Mouse (Mus musculus) A20 (cell line): Measurements from ENCODE around the gene Tbrg1.

Source experiments
- DNase-seq: peaks from one replicate; pipeline ENCODE4 v3.0.0-alpha.2; 2011; ENCODE audit warnings: low read depth, low spot score

Gene Tbrg1

DNA sequence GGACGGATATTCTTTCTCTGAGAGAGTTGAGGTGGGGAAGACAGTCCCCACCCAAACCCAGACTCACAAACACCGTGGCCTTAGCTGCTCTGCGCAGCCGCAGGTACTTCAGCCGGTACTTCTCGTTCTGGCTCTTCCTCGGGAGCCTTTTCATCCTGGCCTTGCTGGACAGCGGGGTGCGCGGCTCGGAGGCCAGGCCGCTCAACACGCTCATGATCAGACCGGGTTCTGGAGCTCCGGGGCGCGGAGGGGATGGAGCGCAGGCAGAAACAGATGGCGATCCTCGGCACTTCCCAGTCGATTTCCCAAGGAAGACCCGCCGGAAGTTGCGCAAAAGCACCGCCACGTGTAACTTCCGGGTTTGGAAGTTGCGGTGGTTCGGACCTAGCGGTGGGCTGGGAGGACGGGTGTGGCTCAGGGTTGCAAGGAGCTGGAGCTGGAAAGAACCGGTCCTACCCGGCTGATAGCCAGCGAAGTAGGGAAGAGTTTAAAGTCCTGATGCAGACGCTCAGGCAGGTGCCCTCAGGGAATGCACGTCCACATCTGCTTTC is at the start of gene Tbrg1:
Tbrg1 (minus strand) TSS at position 382 of the 551 bp plus-strand sequence.
- DNase-seq: peak; percentile 85

DNA sequence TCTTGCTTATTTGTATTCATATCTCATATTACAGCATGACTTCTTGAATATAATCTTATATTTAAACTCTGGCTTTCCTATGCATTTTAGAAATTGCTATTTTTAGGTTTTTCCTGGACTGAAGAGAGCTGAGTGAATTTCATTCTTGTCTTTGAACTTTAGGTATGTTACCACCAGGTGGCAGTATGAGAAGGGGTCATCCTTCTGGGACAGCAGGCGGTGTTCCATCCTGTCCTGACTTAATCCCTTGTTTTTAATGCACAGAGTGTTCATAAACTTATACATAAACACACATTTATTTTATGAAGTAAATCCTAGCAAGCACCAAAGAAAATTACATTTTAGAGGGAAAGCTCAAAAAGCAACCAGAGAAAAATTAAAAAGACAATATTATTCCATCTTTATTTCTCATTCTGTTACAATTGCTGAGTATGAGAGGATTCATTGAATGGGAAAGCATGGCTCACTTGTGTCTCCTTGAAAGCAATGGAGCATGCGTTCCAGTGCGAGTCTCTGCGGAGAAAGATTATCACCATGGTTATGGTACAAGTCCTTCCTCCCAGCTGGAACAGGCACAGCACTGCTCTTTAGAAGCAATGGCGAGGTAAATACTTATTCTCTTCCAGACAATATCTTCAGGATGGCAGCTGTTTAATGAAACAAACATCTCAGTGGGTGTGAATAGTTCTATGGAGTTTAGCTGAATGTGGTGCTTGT is 33.0 kb upstream of the Tbrg1 start:
- peak; percentile 17 for DNase-seq

DNA sequence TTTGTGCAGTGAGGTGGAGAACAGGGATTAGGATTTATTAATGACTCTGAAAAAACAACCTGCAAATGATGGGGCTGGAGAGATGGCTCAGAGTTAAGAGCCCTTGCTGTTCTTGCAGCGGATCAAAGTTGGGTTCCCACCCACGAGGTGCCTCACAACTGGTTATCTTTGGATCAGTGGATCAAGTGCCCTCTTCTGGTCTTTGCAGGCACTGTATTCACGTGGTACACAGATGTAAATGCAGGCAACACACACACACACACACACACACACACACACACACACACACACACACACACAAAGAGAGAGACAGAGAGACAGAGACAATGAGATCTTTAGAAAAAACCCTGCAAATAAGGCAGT is 30.8 kb upstream of the Tbrg1 start:
- peak; percentile 20 for DNase-seq

DNA sequence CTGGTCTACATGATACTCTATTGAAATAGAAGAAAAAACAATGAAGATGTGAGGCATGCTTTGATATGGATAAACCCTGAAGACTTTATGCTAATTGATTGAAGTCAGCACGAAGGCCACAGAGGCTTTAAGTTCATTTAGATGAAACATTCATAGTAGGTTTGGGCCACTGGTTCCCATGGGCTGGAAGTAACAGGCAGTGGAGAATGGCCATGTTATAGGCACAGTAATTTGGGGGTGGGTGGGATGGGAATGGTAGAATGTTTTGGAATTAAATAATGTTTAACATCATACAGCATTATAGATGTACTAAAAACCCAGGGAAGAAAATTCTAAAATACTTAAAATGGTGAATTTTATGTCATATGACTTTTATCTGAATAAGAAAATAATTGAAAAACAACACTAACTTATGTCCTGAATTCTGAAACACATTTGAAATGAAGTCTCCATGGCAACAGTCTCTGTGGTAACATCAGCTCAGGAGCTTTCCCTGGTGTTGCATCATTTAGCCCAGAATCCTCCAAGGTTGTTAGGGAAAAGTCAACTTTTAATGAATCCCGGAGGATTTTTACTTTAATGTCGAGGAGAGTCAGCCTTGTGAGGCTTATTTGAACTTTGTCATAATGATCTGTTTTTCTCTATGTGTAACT is 30.3 kb upstream of the Tbrg1 start:
- no peak for DNase-seq

DNA sequence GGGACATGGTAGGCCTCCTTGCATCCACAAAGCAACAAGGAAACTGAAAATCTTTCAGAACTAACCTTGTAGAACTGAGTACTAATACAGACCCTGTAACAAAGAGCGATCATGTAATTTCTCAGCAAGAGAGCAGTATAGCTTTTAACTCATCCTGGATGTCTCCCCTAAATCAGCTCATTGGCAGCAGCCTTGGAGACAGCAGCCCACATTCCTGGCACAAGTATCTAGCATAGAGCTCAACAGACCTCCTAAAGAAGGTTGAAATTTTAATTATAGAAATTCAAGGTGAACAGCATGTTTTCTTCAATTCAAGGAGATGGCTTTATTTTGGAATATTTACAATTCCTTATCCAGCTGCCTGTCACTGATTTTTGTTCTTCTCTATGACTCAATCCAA is 24.0 kb upstream of the Tbrg1 start:
- no peak for DNase-seq

DNA sequence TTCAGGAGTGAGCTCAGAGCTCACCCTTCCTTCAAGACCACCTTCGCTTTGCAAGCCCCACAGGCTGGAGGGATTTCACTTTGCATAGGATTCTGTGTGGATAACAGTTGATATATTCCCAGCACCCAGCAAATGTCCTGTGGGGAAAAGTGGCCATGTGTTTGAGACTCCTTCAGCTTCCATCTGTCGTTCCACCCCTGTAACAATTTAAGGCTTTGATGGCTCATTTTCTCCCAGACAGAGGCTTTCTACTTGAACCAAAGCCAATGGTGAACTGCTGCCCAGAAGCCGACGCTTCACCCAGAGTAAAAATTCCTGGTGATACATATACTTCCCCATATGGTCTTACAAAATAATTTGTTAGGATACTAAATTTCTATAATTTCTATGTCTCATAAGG is 18.2 kb upstream of the Tbrg1 start:
- DNase-seq: no peak

DNA sequence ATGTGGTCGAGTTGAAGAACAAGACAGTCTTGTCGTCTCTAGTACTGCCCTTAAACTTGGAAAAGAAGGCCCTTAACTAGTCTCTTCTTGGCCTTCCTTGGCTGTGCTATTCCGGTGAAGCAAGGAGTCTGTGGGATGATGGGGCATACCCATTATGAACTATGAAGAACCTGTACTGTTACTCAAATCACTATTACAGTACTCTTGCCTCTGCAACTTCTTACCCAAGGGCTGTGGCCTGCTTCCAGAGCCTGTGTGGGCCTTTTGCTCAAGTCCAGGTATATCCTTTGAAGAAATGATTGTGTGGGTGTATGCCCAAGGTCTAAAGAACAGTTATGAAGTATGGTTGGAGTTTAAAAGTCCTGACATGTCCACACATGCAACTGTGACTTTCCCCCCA is 13.1 kb upstream of the Tbrg1 start:
- no peak for DNase-seq

DNA sequence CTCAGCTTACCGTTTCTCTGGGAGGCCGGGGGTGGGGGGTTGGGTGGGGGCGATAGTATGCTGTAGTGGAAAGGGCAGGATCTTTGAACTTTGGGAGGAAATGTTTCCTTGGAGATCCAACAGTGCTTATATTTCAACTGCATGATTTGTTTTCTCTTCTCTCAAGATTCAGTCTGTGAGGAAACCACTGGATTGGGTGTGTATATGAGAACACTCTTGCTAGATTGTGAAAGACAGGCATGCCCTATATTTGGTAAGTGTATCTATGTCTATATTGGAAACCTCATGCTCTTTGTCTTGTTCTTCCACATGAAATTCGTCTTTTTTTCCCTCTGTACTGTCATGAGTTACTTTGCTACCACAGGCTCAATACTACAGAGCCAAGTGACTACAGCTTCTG is 12.6 kb upstream of the Tbrg1 start:
- no peak for DNase-seq

DNA sequence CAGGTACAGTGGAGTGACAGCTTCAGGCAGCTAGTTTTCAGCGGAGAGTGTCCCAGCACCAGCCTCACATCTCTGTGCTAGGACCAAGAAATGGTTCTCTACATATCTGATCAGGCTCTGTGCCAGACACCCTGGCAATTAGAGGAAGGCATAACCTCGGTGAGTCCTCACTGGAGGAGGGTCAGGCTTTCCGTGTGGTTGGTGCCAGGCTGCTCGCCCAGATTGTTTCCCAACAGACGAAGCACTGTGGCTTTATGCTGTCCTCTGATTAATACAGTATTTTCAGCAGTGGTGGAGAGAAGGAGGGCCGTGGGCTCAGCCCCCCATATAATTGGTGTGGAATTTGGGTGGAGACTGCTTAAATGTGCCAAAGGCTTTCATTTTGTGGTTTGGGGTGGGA is 12.0 kb upstream of the Tbrg1 start, which contains the start of gene Panx3:
Panx3 (minus strand) TSS at position 121 of the 400 bp plus-strand sequence.
- no peak for DNase-seq

DNA sequence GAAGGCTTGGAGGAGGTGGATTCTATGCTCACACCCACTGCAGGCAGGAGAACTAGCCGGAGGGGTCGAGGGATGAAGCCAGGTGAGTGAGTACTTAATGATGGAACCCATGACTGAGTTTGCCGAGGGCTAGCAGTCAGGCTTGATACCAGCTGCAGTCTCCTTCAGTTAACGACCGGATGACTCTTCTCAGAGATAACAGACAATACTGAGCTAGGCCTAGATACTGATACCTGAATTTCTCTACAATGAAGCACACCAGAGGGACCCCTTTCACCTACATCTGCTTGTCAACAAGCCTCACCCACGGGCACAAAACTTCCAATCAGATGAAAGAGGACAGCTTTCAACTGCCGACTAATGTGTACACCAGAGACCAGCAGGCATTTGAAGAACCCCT is 8.9 kb upstream of the Tbrg1 start:
- no peak for DNase-seq

DNA sequence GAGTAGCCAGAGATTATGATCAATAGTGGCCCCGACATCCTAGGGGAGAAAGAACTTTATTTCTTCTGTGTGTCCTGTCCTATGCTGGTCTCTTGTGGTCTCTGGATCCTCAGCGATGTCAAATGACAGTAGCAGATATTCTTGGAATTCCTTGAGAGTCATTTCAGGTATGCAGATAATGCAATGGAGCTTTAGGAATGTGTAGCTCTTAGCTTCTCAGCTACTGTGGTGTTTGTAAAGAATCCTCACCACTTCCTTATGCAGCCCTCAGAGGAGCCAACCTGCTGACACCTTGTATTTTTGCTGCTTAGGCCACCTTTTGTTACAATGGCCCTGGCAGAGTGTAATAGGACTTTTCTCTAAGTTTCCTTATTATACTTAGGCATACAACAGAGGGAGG is 7.5 kb upstream of the Tbrg1 start:
- DNase-seq: no peak

DNA sequence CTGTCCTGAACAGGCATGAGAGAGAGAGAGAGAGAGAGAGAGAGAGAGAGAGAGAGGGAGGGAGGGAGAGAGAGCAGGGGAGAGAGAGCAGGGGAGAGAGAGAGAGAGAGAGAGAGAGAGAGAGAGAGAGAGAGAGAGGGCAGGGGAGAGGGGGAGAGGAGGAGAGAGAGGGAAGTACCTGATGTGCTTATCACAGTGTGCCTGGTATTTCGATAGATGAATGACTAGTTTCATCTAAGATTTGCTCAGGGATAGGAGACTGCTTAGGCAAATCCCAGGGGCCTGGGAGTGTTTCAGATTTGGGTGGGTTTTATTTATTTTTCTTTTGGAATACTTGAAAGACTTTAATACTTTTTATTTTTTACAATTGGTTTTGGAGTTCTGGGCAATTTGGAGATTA is 6.1 kb upstream of the Tbrg1 start:
- DNase-seq: no peak

DNA sequence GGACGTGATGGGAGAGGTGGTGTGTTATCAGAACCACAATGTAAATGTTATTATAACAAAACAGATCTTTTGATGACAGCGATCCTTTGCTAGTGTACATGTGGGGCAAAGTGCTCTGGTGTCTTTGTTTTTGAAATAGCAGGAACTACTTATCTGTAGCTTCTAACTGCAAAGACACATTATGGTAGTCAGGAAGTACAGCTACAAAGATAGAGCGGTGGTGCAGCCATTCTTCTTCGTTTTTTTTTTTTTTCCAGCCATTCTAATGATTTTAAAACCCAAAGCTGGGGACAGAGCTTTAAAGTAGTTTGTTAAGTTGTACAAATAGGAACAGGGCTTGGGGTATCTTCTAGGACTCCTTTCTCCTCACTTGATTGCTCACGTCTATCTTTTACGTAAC is 2.3 kb upstream of the Tbrg1 start:
- no peak for DNase-seq

DNA sequence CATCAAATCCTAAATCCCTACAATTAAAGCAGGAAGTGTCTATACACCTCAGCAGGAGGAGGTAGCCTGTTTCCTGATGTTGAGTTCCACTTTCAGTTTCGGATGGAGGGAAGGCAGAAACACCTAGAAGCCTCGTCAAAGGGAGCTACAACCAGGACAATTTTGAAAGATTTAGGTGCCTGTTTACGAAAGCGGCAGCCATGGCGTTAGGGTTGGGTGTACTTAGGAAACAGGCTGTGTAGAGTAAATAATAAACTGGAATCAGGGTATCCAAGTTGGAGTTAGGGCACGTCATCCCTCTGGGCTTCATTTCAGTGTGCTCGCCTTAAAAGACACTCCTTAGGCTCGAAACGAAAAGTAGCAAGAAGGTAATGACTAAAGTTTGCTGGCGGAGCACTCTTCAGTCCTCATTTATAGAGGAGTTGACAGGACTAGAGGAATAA is 652 bp downstream of the Tbrg1 start:
- DNase-seq: peak; percentile 79

DNA sequence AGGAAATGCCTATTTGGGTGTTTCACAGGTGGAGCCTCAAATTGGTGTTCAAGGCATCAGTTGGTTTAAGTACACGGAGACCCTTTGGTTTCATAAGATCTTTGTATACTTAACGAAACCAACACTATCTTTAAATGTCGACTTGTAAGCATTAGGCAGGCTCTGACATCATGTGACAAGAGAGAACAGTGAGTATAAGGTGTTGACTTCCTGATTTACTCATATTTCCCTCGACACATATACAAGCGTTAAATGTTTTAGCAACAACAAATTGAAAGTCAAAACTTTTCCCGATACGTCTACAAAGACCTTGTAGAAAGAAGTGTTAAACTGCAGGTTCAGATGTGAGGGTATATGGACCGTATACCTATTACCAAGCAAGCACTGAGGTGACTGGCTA is 1.2 kb downstream of the Tbrg1 start:
- peak; percentile 70 for DNase-seq

DNA sequence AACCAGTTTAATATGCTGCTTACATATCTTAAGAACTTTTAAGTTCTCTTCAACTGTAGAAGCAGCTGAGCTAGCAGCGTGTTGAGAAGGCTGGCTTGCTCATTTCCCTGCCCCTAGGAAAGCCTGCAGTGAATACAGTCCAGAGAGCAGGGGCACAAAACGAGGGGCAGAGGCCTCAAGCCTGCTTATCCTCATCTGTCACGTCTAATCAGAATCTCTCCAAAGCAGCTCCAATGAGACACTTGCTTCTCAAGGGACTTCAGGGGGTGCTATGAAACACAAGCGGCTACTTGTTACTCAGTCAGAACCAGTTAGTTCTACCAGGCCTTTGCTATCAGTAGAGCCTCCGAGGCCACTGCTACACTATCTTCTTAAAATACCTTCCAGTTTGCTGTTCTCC is 3.3 kb downstream of the Tbrg1 start:
- DNase-seq: no peak

DNA sequence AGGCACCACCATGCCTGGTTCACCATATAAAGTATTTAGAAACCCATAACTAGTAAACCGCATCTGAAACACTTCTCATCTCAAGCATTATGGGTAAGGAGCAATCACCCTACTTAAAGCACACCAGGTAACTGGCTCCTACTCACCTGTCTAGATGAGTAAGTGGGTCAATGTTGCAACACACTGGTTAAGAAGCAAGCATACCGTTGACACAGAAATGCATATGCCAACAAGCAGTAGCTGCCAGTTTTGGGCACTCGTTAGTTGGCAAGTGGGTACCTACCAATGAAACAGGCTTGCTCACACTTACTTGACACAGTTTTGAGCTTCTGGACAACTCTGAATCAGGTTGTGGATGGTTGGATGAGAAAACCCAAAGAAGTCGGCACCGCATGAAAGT is 6.5 kb downstream of the Tbrg1 start:
- DNase-seq: no peak

DNA sequence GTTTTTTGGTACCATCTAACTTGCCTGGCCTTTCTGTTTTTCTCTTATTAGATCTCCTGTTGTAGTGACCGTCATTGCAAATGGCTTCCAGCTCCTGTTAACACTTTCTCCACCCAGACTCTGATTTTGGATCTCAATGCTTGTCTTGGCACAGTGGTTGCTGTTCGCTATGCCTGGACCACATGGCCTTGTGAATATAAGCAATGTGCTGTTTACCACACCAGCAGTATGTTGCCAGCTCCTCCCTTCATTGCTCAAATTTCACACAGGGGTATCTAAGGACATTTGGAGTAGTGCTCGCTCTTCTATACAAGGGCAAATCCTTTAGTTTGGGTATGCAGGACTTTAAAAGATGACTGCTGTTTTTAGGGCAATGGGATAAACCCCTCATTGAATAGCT is 10.9 kb downstream of the Tbrg1 start:
- DNase-seq: no peak

DNA sequence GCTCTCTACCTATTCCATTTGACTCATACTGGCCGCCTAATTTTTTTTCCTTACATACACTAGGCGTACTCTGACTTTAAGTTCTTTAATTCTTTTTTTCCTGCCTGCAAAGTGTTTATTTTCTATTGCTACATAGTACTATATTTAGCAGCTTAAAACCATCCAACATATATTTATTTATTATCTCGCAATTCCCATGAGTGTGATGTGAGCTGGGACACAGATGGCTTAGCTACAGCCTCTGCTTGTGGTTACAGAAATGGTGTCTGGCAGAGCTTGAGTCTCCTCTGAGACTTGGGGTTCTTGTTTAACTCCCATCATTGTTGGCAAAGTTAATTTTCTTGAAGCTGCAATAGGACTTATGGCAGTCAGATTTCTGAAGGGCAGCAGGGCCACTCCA is 18.4 kb downstream of the Tbrg1 start:
- DNase-seq: no peak

DNA sequence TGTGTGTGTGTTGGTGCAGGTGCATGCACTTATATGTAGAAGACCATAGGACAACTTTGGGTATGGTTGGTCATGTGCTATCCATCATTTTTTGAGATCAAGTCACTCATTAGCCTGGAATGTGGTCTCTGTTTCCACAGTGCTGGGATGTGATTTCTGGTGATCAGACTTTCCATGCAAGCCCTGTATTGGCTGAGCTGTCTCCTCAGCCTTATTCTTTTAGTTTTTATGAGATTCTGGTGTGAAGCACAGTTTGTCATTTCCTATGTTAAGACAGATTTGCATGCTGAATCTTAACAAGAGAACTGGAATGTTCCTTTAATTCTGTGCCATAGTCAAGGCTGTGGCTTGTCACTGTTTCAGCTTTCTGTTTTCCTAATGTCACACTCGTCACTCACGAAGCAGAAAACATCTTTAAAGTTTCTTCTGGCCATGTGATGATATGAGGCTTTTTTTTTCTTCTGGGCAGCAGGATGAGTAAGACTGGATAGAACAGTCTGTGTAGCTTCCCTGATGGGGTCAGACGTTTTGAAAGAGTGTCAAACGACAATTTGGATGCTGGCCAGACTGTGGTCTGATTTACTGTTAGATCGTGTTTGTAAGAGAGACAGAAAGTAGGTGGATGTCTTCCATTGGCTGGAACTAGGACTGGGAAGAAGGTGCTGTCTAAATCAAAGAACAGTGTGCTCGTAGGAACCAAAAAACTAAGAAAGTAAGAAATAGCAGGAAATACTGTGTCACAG is 20.1 kb downstream of the Tbrg1 start:
- no peak for DNase-seq

DNA sequence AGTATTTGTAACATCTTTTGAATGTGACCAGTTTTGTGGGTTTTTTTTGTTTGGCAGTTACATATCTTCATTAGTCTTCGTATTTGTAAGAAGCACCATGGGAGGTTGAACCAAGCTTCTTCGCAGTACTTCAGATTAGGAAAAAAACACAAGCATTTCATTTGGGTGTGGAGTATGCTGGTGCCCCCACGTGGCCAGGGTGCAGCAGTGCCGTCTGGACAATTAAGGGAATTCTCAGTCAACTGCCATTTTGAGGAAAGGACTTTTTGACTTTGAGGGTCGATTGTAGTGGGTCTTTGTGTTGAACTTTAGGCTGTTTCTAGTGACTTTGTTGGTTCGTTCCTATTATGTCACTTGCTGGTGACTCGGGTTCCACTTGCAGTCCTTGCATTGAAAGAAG is 20.8 kb downstream of the Tbrg1 start:
- peak; percentile 56 for DNase-seq

DNA sequence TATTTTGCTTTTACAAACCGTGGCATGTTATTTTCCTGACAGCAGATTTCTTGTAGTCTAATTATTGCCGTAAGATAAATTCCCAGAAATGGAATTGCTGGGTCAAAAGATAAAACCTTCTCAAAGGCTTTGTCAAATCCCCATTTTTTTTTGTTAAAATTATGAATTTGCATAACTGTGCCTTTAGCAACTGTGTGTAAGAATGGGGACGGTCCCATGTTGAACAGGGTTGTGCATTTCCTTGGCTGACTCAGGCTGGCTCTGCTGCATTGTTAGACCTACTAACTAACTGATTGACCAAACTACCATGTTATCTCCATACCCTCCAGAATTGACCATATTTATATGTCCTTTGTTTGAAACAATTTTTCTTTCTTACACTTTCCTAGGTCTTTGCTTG is 22.8 kb downstream of the Tbrg1 start:
- DNase-seq: no peak

DNA sequence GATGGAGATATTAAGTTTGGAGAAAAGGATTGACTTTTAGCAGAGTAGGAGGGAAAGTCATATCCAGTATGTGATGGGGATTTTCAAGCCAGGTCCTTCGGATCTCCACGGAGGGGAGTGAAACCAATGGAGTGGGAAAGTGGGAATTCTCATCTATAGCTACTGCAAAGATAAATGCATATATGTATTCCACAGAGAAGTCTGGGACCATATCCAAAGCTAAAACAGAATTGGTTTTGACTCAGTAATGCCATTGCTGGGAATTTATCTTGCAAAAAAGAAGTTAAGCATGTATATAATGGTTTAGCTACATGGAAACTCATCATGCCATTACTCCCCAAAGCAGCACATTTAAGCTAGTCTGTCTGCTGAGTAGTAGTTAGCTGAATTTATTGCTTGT is 24.8 kb downstream of the Tbrg1 start:
- no peak for DNase-seq
